Mouse (Mus musculus) midbrain, embryonic 12.5 days (tissue): ENCODE measurements around the gene Slc39a11. TPM values are rescaled to one million over a fixed set of nuclear protein-coding genes. Genes with fewer than 3 reads are reported as not detected.

Experiments
- ATAC-seq: fragments of 200-750 bp; cut with Nextera tagmentation; 2 replicates; pipeline ENCODE4 v1.8.0; 2017; ENCODE audit warnings: low read depth, moderate TSS enrichment, moderate library complexity; ENCODE audit not compliant: low FRiP score
- H3K27ac ChIP-seq: fragments of 300-500 bp; sonication (generic); replicated peaks from 2 replicates; pipeline ENCODE4 v1.5.1; 2016; ENCODE audit warnings: mild to moderate bottlenecking
- H3K27me3 ChIP-seq: fragments of 300-500 bp; sonication (generic); 2 replicates; pipeline ENCODE4 v1.6.1; 2016; ENCODE audit warnings: mild to moderate bottlenecking
- H3K36me3 ChIP-seq: fragments of 300-500 bp; sonication (generic); 2 replicates; pipeline ENCODE4 v1.6.1; 2016
- H3K4me1 ChIP-seq: fragments of 300-500 bp; sonication (generic); 2 replicates; pipeline ENCODE4 v1.6.1; 2016
- H3K4me2 ChIP-seq: fragments of 300-500 bp; sonication (generic); replicated peaks from 2 replicates; pipeline ENCODE4 v1.6.1; 2016; ENCODE audit warnings: mild to moderate bottlenecking, moderate library complexity
- H3K4me3 ChIP-seq: fragments of 300-500 bp; sonication (generic); 2 replicates; pipeline ENCODE4 v1.5.1; 2016; ENCODE audit warnings: mild to moderate bottlenecking
- H3K9ac ChIP-seq: fragments of 300-500 bp; sonication (generic); replicated peaks from 2 replicates; pipeline ENCODE4 v1.6.1; 2016; ENCODE audit warnings: mild to moderate bottlenecking, moderate library complexity
- H3K9me3 ChIP-seq: fragments of 300-500 bp; sonication (generic); 2 replicates; pipeline ENCODE4 v1.6.1; 2016; ENCODE audit warnings: mild to moderate bottlenecking
- WGBS: fragments of 180-500 bp; shearing (Covaris S2); methylation state at CpG from one replicate; pipeline ENCODE4 v1.1.7; 2016; 5-methylcytosine and 5-hydroxymethylcytosine counted together
- polyA plus RNA-seq: library from polyadenylated mRNA; unstranded; fragments of >200 nt; fragmentation: Nextera tagmentation; extraction: Ambion mirVana; gene quantifications from 2 replicates; pipeline ENCODE4 v1.2.1, GENCODE M21; 2016

Slc39a11 gene
- polyA plus RNA-seq, 1 experiment from 2014 or later = 26.1 TPM

DNA sequence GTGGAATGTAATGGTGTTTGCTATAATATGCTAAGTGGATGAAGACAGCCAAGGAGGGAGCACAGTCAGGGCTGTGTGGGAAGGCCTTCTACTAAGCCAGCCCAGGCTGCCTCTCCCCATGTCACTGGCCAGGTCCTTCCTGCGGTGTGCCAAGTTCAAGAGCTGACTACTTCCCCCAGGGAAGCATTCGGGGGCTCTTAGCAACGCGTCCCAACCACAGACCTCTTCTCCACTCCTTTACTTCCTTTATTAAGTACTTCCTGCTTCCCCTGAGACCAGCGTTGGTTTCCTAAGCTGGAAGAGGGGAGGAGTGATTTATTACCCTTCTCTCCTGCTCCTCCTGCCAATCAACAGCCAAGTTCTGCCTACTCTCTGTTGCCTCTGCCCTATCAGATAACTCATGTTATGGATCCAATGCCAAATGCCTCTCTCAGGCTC lies 315.4 kb downstream of the Slc39a11 start:
- no peaks in the 10 kb centered on the region for H3K36me3 ChIP-seq
- no peak overlapping the region for H3K27ac ChIP-seq
- H3K27me3 ChIP-seq = peaks cover 9% of the 10 kb centered on the region
- H3K9ac ChIP-seq = no peak overlapping the region
- H3K9me3 ChIP-seq = no peaks in the 10 kb centered on the region
- 74% methylated on average over 5 of the region's 5 CpGs for WGBS
- ATAC-seq = no peak
- no peak overlapping the region for H3K4me3 ChIP-seq
- H3K4me1 ChIP-seq = peaks cover 19% of the 10 kb centered on the region
- no peak overlapping the region for H3K4me2 ChIP-seq

DNA sequence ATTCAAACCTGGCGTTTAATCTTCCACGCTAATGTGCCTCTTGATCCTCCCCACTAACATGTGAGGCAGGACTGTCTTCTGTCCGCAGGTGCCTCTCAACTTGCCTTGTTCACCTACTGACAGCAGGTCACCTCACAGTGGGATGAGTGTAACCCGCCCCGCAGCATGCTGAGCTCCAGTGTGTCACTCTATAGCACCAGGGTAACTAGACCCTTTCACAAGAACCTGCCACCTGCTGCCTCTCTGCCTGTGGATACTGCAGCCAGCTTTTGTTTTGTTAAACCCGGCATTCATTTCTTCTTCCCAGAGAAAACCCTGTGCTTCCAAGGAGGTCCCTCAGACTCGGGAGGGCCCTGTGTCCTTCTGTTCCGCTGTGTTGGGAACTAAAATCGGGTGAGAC lies 316.3 kb downstream of the Slc39a11 start:
- no peak overlapping the region for H3K27ac ChIP-seq

DNA sequence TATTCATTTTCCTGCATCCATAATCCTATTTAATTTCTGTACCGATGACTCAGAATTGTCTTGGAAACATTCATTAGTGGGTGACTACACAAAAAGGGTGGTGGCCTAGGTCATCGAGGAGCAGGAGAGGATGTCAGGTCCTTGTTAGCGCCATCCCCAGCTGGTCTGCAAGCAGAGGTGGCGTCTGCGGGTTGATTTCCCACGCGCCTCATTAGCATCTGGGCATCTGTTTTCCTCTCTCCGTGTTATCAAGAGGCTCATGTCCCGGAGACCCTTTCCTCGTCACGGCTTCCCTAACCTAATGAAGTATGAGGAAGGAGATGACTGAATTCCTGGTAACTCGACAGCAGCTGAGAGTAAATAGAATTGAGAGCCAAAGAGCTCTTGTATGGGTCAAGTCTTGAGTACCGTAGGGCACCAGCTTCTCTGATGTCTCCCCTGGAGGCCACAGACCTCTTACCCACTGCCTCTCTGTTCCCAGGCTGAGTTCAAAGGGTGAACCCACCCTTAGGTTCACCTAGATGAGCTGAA lies 319.8 kb downstream of the Slc39a11 start:
- Histone ChIP-seq H3K27ac (peak overlapping the region; percentile 61), H3K4me1 (peaks cover 34% of the 10 kb centered on the region), H3K9ac (no peak overlapping the region), H3K9me3 (no peaks in the 10 kb centered on the region), H3K4me3 (no peak overlapping the region), H3K4me2 (no peak overlapping the region), H3K27me3 (peaks cover 9% of the 10 kb centered on the region), H3K36me3 (no peaks in the 10 kb centered on the region)
- ATAC-seq = peak; percentile 45; the same call in 1 of the 2 replicates
- WGBS = 70% methylated on average over 13 of the region's 13 CpGs

More for the DNA sequence above, 316.3 kb downstream of the Slc39a11 start:
- no peak overlapping the region for H3K4me2 ChIP-seq
- H3K4me1 ChIP-seq = peaks cover 21% of the 10 kb centered on the region
- no peak overlapping the region for H3K4me3 ChIP-seq
- H3K27me3 ChIP-seq = peaks cover 9% of the 10 kb centered on the region
- H3K36me3 ChIP-seq = no peaks in the 10 kb centered on the region
- no peaks in the 10 kb centered on the region for H3K9me3 ChIP-seq
- no peak overlapping the region for H3K9ac ChIP-seq
- WGBS = 26% methylated on average over 9 of the region's 9 CpGs
- no peak for ATAC-seq

DNA sequence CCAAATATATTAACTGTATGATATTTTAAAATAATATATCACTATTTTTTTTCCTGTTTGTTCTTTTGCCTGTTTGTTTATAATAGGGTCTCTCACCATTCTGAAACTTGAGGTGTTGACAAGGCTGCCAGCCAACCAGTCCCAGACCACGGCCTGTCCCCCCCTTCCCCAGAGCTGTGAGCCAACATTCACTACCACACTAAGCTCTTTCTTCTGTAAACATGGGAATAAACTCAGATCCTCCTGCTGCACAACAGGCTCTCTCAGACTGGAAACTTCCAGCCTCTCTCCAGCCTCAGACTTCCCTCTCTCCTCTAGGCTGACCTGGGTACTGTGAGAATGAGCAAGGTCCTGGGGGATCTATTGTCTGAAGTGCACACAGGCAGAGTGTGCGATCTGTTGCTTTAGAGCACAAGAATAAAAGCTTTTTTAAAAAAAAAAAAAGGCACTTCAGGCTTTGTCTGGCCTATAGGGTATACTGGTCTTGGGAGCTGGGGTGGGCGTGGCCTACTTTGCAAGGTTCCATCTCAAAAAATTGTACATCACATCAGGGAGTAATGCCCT lies 322.3 kb downstream of the Slc39a11 start:
- Histone ChIP-seq H3K9ac (no peak overlapping the region), H3K36me3 (no peaks in the 10 kb centered on the region), H3K4me2 (no peak overlapping the region), H3K27me3 (peaks cover 9% of the 10 kb centered on the region), H3K27ac (peak overlapping the region; percentile 60; the same call in 1 of the 2 replicates), H3K9me3 (no peaks in the 10 kb centered on the region), H3K4me1 (peaks cover 29% of the 10 kb centered on the region), H3K4me3 (no peak overlapping the region)
- 29% methylated on average over 3 of the region's 3 CpGs for WGBS
- 0 out of 2 replicates have a peak, but pooled peaks have one; percentile 38 for ATAC-seq

DNA sequence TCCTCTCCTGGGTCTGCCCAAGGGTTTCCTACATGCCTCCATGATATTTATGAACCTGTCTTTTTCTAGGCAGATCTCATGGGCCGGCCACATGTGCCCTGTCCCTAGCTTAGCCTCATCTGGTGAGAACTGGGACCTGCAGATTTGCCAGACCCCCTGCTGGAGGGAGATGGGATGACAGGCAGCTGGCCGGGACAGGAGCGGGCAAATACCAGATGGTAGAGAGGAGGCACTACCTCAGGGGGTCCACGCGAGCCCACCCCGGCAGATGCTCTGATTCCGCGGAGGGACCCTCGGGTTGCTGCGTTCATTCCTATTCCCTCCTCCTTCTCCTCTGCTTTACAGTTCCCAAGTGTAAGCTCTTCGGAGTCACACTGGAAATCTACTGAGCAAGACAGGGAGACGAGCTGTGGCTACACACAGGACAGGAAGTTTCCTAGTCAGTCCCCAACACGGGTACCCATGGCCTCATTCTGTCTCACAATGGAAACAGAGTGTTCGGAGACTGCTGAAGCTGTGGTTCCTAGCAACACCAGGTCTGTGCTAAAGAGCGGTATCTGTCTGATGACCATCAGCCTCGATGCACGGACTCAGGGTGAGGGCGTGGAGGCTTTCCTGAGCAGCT lies 323.4 kb downstream of the Slc39a11 start:
- H3K4me1 ChIP-seq = peaks cover 29% of the 10 kb centered on the region
- peaks cover 1% of the 10 kb centered on the region; the same call in 1 of the 2 replicates for H3K27me3 ChIP-seq
- no peaks in the 10 kb centered on the region for H3K9me3 ChIP-seq
- no peak overlapping the region for H3K9ac ChIP-seq
- H3K4me2 ChIP-seq = peak overlapping the region; percentile 26
- H3K4me3 ChIP-seq = no peak overlapping the region
- H3K27ac ChIP-seq = peak overlapping the region; percentile 63
- no peaks in the 10 kb centered on the region for H3K36me3 ChIP-seq
- peak; percentile 79 for ATAC-seq
- 23% methylated on average over 18 of the region's 18 CpGs for WGBS

DNA sequence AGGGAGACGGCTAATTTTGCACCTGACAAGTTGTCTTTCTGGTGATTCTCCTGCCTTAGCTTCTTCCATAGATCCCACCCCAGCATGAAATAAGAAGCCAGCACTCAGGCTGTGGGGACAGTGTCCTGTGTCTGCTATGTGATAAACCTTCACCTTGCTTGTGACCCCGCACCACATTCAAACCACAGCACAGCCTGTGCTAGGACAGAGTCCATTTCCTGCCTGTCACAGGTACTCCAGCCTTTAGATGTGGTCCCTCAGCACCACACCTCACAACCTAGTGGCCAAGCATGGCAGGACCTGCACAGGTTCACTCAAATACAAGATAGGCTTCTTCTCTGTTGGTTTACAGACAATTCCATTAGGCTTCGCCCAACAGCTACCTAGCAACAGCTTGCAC lies 328.3 kb downstream of the Slc39a11 start:
- H3K9ac ChIP-seq = no peak overlapping the region
- H3K4me2 ChIP-seq = no peak overlapping the region
- no peak overlapping the region for H3K4me3 ChIP-seq
- no peak overlapping the region for H3K27ac ChIP-seq
- no peak for ATAC-seq
- no peaks in the 10 kb centered on the region for H3K36me3 ChIP-seq
- peaks cover 13% of the 10 kb centered on the region for H3K4me1 ChIP-seq
- H3K27me3 ChIP-seq = peaks cover 3% of the 10 kb centered on the region
- WGBS = 93% methylated on average over 3 of the region's 3 CpGs
- 0 out of 2 replicates have a peak, but pooled peaks cover 6% of the 10 kb centered on the region for H3K9me3 ChIP-seq

DNA sequence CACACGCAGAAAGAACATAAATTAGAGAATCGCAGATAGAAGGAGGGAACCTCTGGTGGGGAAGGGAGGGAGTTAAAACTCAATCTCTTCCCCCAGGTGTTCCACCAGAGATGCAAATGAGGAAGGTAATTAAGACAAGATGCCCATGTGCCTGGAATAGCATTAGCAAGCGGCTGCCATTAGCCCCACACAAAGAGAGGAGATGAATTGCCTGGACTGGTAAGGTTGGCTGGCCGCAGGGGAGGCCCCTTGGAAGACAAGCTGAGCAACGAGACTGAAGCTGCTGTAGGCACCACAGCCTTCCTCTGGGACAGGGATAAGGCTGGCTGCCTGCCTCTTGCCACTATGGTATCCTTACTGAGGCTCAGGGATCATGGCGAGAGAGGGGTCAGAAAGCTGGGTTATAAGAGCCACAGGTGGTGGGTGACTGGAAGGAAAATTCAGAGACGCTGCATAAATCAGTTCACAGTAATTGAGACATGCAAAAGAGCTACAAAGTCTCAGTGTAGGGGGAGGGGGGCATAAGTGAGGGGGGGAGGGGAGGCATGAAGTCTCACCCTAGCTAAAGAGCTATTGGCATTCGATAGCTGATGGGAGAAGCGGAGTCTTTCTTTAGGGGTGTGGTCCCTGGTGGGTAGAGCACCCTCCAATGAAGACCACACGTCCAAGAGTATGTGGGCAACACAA lies 340.5 kb downstream of the Slc39a11 start:
- Histone ChIP-seq H3K36me3 (no peaks in the 10 kb centered on the region), H3K4me2 (no peak overlapping the region), H3K4me1 (peaks cover 17% of the 10 kb centered on the region), H3K27ac (peak overlapping the region; percentile 69), H3K9ac (no peak overlapping the region), H3K4me3 (no peak overlapping the region), H3K27me3 (no peaks in the 10 kb centered on the region), H3K9me3 (0 out of 2 replicates have a peak, but pooled peaks cover 6% of the 10 kb centered on the region)
- 0 out of 2 replicates have a peak, but pooled peaks have one; percentile 49 for ATAC-seq
- WGBS = 57% methylated on average over 10 of the region's 10 CpGs

DNA sequence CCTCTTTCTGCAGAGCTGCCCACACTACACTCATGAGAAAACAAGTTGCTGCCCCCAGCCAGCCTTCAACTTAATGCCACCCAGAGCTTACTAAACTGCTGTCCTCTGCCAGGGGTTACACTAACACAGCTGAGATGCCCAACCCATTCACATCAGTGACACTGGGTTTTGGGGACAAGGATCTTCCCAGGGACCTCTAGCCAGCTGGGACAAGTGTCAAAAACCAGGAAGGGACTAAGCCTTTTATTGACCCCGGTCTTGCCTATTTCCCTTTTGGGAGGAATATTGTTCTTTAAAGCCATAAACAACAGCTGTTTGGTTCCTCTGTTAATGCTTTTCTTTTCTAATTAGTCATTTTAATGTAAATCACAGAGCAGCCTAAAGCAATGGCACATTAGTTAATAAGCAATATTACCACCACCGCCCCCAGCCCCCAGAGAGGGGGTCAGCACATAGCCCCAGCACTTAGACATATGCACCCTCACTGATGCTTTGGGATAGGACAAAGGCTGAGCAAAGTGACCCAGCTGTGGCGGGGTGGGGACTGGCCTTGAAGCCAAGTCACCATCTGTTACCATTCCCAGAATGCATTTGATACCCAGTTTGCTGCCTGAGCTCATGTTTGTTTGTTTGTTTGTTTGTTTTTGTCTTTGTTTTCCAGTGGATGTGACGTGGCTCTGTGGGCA lies 341.5 kb downstream of the Slc39a11 start:
- Histone ChIP-seq H3K27me3 (no peaks in the 10 kb centered on the region), H3K4me1 (peaks cover 17% of the 10 kb centered on the region), H3K9me3 (0 out of 2 replicates have a peak, but pooled peaks cover 6% of the 10 kb centered on the region), H3K36me3 (no peaks in the 10 kb centered on the region), H3K27ac (peak overlapping the region; percentile 69), H3K4me3 (no peak overlapping the region), H3K9ac (no peak overlapping the region), H3K4me2 (no peak overlapping the region)
- 57% methylated on average over 4 of the region's 4 CpGs for WGBS
- 0 out of 2 replicates have a peak, but pooled peaks have one; percentile 38 for ATAC-seq

DNA sequence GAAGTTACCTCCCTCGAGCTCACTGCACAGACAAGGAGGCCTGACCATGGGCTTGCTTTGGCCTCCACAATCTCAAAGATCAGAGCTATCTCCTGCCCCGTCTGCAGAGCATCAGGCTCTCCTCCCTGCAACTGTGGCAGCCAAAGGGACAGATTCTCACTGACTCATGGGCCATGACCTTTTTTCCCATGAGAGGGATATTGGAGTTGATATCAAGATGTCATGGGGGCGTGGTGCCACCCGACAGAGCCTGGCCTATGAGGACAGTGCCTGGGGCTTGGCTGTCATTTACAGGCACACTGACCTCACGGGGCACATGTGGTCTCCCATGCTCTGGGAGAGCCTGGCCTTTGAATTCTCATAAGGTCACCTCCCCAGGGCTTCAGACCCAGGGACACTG lies 346.7 kb downstream of the Slc39a11 start:
- Histone ChIP-seq H3K9me3 (0 out of 2 replicates have a peak, but pooled peaks cover 6% of the 10 kb centered on the region), H3K9ac (no peak overlapping the region), H3K4me3 (no peak overlapping the region), H3K4me2 (no peak overlapping the region), H3K27ac (no peak overlapping the region), H3K36me3 (no peaks in the 10 kb centered on the region), H3K4me1 (peaks cover 16% of the 10 kb centered on the region), H3K27me3 (0 out of 2 replicates have a peak, but pooled peaks cover 2% of the 10 kb centered on the region)
- no peak for ATAC-seq
- 87% methylated on average over 5 of the region's 5 CpGs for WGBS

DNA sequence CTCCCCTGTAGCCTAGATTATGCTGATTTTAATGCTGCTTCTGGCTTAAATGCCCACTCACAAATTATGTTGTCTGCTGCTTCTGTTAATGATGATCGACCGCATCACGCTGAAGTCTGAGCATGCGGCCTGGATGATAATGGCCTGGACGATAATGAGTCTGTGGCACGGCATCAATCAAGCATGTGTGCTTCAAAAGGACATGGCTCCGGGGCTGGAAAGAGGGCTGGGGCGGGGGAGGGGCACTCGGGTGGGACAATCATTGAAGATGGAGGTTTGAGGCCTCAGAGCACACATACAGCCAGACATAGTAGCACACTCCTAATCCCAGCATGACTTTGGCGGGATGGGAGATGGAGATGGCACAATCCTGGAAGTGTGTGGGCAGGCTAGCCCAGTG lies 350.4 kb downstream of the Slc39a11 start:
- no peak overlapping the region for H3K4me3 ChIP-seq
- no peak overlapping the region for H3K9ac ChIP-seq
- WGBS = 63% methylated on average over 10 of the region's 10 CpGs
- H3K27me3 ChIP-seq = peaks cover 13% of the 10 kb centered on the region
- no peaks in the 10 kb centered on the region for H3K36me3 ChIP-seq
- peak overlapping the region; percentile 66 for H3K27ac ChIP-seq
- peaks cover 23% of the 10 kb centered on the region for H3K4me1 ChIP-seq
- 0 out of 2 replicates have a peak, but pooled peaks have one; percentile 16 for ATAC-seq
- no peaks in the 10 kb centered on the region for H3K9me3 ChIP-seq
- no peak overlapping the region for H3K4me2 ChIP-seq

DNA sequence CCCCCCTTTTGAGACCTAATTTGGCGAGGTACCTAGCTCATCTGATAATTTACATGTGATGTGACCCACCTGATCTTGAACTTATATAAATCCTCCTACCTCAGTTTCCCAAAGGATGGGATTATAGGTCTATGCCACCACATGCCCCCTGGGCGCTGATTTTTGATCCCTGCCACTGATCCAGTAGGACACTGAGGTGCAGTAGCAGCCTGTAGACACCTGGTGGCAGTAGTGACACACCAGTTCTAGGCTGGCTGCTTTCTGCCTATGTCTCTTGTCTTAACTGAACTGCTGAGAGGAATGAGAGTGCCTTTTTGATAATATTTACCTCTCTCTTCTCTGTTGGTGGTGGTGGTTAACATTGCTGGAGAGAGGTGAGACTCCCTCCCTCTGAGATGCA lies 352.1 kb downstream of the Slc39a11 start:
- H3K27ac ChIP-seq = no peak overlapping the region

More for the DNA sequence above, 352.1 kb downstream of the Slc39a11 start:
- Histone ChIP-seq H3K4me1 (peaks cover 31% of the 10 kb centered on the region), H3K27me3 (peaks cover 28% of the 10 kb centered on the region), H3K36me3 (no peaks in the 10 kb centered on the region), H3K9me3 (no peaks in the 10 kb centered on the region), H3K4me2 (no peak overlapping the region), H3K9ac (no peak overlapping the region), H3K4me3 (no peak overlapping the region)
- WGBS = 4% methylated on average over 2 of the region's 2 CpGs
- ATAC-seq = 0 out of 2 replicates have a peak, but pooled peaks have one; percentile 27
